Mouse (Mus musculus): ENCODE data around the gene Gtdc1. TPM values are rescaled to one million over a fixed set of nuclear protein-coding genes. Genes with fewer than 3 reads are reported as not detected.
A peak's percentile ranks its signal among the peaks of the same experiment; 100 is the strongest.

The Gtdc1 gene
- polyA plus RNA-seq, 1 experiment from 2014 or later = 24.8 TPM

- H3K4me2 ChIP-seq (ENCODE audit: low read length) = no peak overlapping the region
- DNase-seq = no peak
- no peaks in the 10 kb centered on the region for H3K4me1 ChIP-seq (ENCODE audit: control insufficient read depth, insufficient read depth, low read length)
- no peak overlapping the region for H3K4me3 ChIP-seq (replicated peaks; ENCODE audit: low read depth, low read length)
- no peak for ATAC-seq (ENCODE audit: low FRiP score, low TSS enrichment)
- no peak overlapping the region for H3K9ac ChIP-seq (replicated peaks; ENCODE audit: low read length)
- H3K27ac ChIP-seq (replicated peaks; ENCODE audit: low read depth, low read length) = no peak overlapping the region
- no peaks in the 10 kb centered on the region for H3K36me3 ChIP-seq (ENCODE audit: control insufficient read depth, insufficient read depth, low read length)
- H3K27me3 ChIP-seq (ENCODE audit: control insufficient read depth, insufficient read depth, low read length) = no peaks in the 10 kb centered on the region
- H3K9me3 ChIP-seq (ENCODE audit: control insufficient read depth, low read length) = no peaks in the 10 kb centered on the region
- WGBS = 93% methylated on average over 5 of the region's 5 CpGs
Observed at GRCm38 (mm10) chr2:44791134-44791533, 136.3 kb downstream of the Gtdc1 start.

GRCm38 (mm10) chr2:44782746-44783145 lies 144.7 kb downstream of the Gtdc1 start:
- H3K9ac ChIP-seq (replicated peaks; ENCODE audit: low read length) = no peak overlapping the region
- ATAC-seq (ENCODE audit: low FRiP score, low TSS enrichment) = no peak
- H3K36me3 ChIP-seq (ENCODE audit: control insufficient read depth, insufficient read depth, low read length) = no peaks in the 10 kb centered on the region
- H3K4me1 ChIP-seq (ENCODE audit: control insufficient read depth, insufficient read depth, low read length) = no peaks in the 10 kb centered on the region
- H3K4me2 ChIP-seq (ENCODE audit: low read length) = no peak overlapping the region
- H3K9me3 ChIP-seq (ENCODE audit: control insufficient read depth, low read length) = peaks cover 4% of the 10 kb centered on the region; the same call in 1 of the 2 replicates
- H3K27ac ChIP-seq (replicated peaks; ENCODE audit: low read depth, low read length) = no peak overlapping the region
- WGBS = 95% methylated on average over 4 of the region's 4 CpGs
- no peak overlapping the region for H3K4me3 ChIP-seq (replicated peaks; ENCODE audit: low read depth, low read length)
- H3K27me3 ChIP-seq (ENCODE audit: control insufficient read depth, insufficient read depth, low read length) = no peaks in the 10 kb centered on the region
- no peak for DNase-seq

DNA sequence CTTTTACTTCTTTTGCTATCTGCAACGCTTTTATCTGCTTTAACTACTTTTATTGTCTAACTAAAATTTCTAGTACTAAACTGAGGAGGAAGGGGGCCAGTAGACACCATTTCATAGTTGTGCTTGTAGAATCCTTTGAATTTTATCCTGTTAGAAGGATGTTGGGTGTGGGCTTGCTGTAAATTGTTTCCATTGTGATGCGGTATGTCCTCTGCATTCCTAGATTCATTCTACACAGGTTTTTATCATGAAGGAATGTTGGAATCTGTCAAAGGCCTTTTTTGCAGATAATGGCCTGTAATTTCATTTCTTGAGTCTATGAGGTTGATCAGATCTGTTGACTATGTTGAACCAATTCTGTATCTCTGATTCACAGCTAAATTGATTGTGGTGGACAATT lies 146.5 kb downstream of the Gtdc1 start:
- no peak overlapping the region for H3K4me3 ChIP-seq (replicated peaks; ENCODE audit: low read depth, low read length)
- no peaks in the 10 kb centered on the region for H3K4me1 ChIP-seq (ENCODE audit: control insufficient read depth, insufficient read depth, low read length)
- H3K9ac ChIP-seq (replicated peaks; ENCODE audit: low read length) = no peak overlapping the region
- WGBS = 97% methylated on average over 2 of the region's 2 CpGs
- H3K9me3 ChIP-seq (ENCODE audit: control insufficient read depth, low read length) = peaks cover 4% of the 10 kb centered on the region; the same call in 1 of the 2 replicates
- H3K4me2 ChIP-seq (ENCODE audit: low read length) = no peak overlapping the region
- no peaks in the 10 kb centered on the region for H3K27me3 ChIP-seq (ENCODE audit: control insufficient read depth, insufficient read depth, low read length)
- DNase-seq (no peak), ATAC-seq (ENCODE audit: low FRiP score, low TSS enrichment) (no peak)
- no peak overlapping the region for H3K27ac ChIP-seq (replicated peaks; ENCODE audit: low read depth, low read length)
- H3K36me3 ChIP-seq (ENCODE audit: control insufficient read depth, insufficient read depth, low read length) = no peaks in the 10 kb centered on the region

GRCm38 (mm10) chr2:44763898-44764297 lies 163.6 kb downstream of the Gtdc1 start:
- Histone ChIP-seq H3K4me2 (ENCODE audit: low read length) (no peak overlapping the region), H3K4me3 (replicated peaks; ENCODE audit: low read depth, low read length) (no peak overlapping the region), H3K27me3 (ENCODE audit: control insufficient read depth, insufficient read depth, low read length) (no peaks in the 10 kb centered on the region), H3K36me3 (ENCODE audit: control insufficient read depth, insufficient read depth, low read length) (no peaks in the 10 kb centered on the region), H3K27ac (replicated peaks; ENCODE audit: low read depth, low read length) (no peak overlapping the region), H3K9ac (replicated peaks; ENCODE audit: low read length) (no peak overlapping the region), H3K9me3 (ENCODE audit: control insufficient read depth, low read length) (no peaks in the 10 kb centered on the region), H3K4me1 (ENCODE audit: control insufficient read depth, insufficient read depth, low read length) (no peaks in the 10 kb centered on the region)
- 76% methylated on average over 1 of the region's 1 CpGs for WGBS
- ATAC-seq (ENCODE audit: low FRiP score, low TSS enrichment) (no peak), DNase-seq (no peak)

DNA sequence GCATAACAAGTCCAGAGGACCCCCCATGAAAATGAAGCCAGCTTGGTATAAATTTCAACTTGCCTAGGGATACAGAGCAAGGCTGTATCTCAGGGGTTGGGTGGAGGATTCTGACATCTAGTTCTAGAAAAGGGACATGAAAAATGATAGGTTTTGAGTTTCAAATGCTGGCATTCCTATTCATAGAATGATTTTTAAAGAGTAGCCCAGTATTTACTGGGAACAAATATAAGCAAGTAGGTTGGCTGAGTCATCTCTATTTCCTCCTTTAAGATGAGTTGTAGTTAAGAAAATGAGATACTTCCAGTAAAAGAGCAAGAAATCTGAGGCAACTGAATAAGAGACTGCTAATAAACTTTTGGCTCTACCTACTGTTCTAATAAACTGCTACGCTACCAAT lies 190.8 kb downstream of the Gtdc1 start:
- H3K4me3 ChIP-seq (replicated peaks; ENCODE audit: low read depth, low read length) = no peak overlapping the region
- no peaks in the 10 kb centered on the region for H3K4me1 ChIP-seq (ENCODE audit: control insufficient read depth, insufficient read depth, low read length)
- no peaks in the 10 kb centered on the region for H3K27me3 ChIP-seq (ENCODE audit: control insufficient read depth, insufficient read depth, low read length)
- no peak overlapping the region for H3K9ac ChIP-seq (replicated peaks; ENCODE audit: low read length)
- ATAC-seq (ENCODE audit: low FRiP score, low TSS enrichment) = no peak
- no peak overlapping the region for H3K4me2 ChIP-seq (ENCODE audit: low read length)
- 98% methylated on average over 1 of the region's 1 CpGs for WGBS
- DNase-seq = no peak
- H3K9me3 ChIP-seq (ENCODE audit: control insufficient read depth, low read length) = no peaks in the 10 kb centered on the region
- H3K27ac ChIP-seq (replicated peaks; ENCODE audit: low read depth, low read length) = no peak overlapping the region
- H3K36me3 ChIP-seq (ENCODE audit: control insufficient read depth, insufficient read depth, low read length) = no peaks in the 10 kb centered on the region

- no peaks in the 10 kb centered on the region for H3K27me3 ChIP-seq (ENCODE audit: control insufficient read depth, insufficient read depth, low read length)
- no peak for DNase-seq
- H3K4me2 ChIP-seq (ENCODE audit: low read length) = no peak overlapping the region
- no peak overlapping the region for H3K9ac ChIP-seq (replicated peaks; ENCODE audit: low read length)
- no peaks in the 10 kb centered on the region for H3K36me3 ChIP-seq (ENCODE audit: control insufficient read depth, insufficient read depth, low read length)
- ATAC-seq (ENCODE audit: low FRiP score, low TSS enrichment) = no peak
- H3K4me3 ChIP-seq (replicated peaks; ENCODE audit: low read depth, low read length) = no peak overlapping the region
- H3K9me3 ChIP-seq (ENCODE audit: control insufficient read depth, low read length) = no peaks in the 10 kb centered on the region
- no peak overlapping the region for H3K27ac ChIP-seq (replicated peaks; ENCODE audit: low read depth, low read length)
- no peaks in the 10 kb centered on the region for H3K4me1 ChIP-seq (ENCODE audit: control insufficient read depth, insufficient read depth, low read length)
Observed at GRCm38 (mm10) chr2:44721461-44721860, 206.0 kb downstream of the Gtdc1 start.

- Histone ChIP-seq H3K4me1 (ENCODE audit: control insufficient read depth, insufficient read depth, low read length) (no peaks in the 10 kb centered on the region), H3K9me3 (ENCODE audit: control insufficient read depth, low read length) (no peaks in the 10 kb centered on the region), H3K4me3 (replicated peaks; ENCODE audit: low read depth, low read length) (no peak overlapping the region), H3K27me3 (ENCODE audit: control insufficient read depth, insufficient read depth, low read length) (no peaks in the 10 kb centered on the region), H3K27ac (replicated peaks; ENCODE audit: low read depth, low read length) (peak overlapping the region; percentile 41; the same call in 1 of the 2 replicates), H3K36me3 (ENCODE audit: control insufficient read depth, insufficient read depth, low read length) (no peaks in the 10 kb centered on the region), H3K9ac (replicated peaks; ENCODE audit: low read length) (no peak overlapping the region), H3K4me2 (ENCODE audit: low read length) (no peak overlapping the region)
- no peak for ATAC-seq (ENCODE audit: low FRiP score, low TSS enrichment)
- DNase-seq = peak; percentile 27
- WGBS = 72% methylated on average over 4 of the region's 4 CpGs
Observed at GRCm38 (mm10) chr2:44705883-44706615, 221.4 kb downstream of the Gtdc1 start.

DNA sequence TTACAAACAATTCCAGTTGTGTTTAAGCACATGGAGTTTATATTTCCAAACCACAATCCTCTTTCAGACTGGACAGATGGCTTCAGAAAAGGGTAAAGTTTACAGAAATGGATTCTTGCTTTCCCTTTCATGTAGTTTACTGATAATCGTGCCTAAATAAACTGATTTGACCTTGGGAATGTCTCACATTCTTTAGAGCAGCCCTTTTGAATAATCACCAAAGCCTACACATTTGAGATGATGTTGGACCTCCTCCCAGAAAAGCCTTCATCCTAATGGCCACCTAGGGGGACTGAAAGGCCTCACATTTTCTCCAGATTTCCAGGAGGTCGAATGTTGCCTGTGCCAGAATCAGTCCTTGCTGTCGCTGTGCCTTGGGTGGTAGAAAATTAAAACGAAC lies 227.2 kb downstream of the Gtdc1 start:
- Histone ChIP-seq H3K4me3 (replicated peaks; ENCODE audit: low read depth, low read length) (no peak overlapping the region), H3K9me3 (ENCODE audit: control insufficient read depth, low read length) (no peaks in the 10 kb centered on the region), H3K9ac (replicated peaks; ENCODE audit: low read length) (no peak overlapping the region), H3K4me2 (ENCODE audit: low read length) (no peak overlapping the region), H3K27me3 (ENCODE audit: control insufficient read depth, insufficient read depth, low read length) (no peaks in the 10 kb centered on the region), H3K36me3 (ENCODE audit: control insufficient read depth, insufficient read depth, low read length) (no peaks in the 10 kb centered on the region), H3K27ac (replicated peaks; ENCODE audit: low read depth, low read length) (no peak overlapping the region), H3K4me1 (ENCODE audit: control insufficient read depth, insufficient read depth, low read length) (0 out of 2 replicates have a peak, but pooled peaks cover 6% of the 10 kb centered on the region)
- 59% methylated on average over 4 of the region's 4 CpGs for WGBS
- DNase-seq (no peak), ATAC-seq (ENCODE audit: low FRiP score, low TSS enrichment) (no peak)

DNA sequence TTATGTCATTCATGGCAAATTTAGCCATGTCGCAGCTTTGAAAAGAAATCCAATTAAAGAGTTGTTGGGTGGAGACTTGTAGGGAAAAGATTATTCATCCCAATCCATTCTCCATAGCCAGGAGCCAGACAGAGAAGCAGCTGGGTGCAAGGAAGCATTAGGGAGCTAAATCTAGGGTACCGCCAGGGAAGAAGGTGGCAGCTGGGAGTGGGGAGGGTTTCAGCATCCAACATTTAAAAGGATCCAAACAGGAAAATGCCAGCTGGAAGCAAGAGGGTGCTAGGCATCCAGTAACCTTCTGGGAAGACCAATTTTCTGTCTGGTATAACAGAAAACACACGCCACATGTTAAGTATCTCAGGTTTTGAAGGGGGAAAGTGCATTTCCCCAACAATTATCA lies 231.0 kb downstream of the Gtdc1 start:
- H3K27ac ChIP-seq (replicated peaks; ENCODE audit: low read depth, low read length) = no peak overlapping the region
- H3K4me1 ChIP-seq (ENCODE audit: control insufficient read depth, insufficient read depth, low read length) = 0 out of 2 replicates have a peak, but pooled peaks cover 6% of the 10 kb centered on the region
- 32% methylated on average over 3 of the region's 3 CpGs for WGBS
- DNase-seq (peak; percentile 27), ATAC-seq (ENCODE audit: low FRiP score, low TSS enrichment) (no peak)
- no peak overlapping the region for H3K9ac ChIP-seq (replicated peaks; ENCODE audit: low read length)
- no peaks in the 10 kb centered on the region for H3K27me3 ChIP-seq (ENCODE audit: control insufficient read depth, insufficient read depth, low read length)
- no peak overlapping the region for H3K4me2 ChIP-seq (ENCODE audit: low read length)
- no peaks in the 10 kb centered on the region for H3K36me3 ChIP-seq (ENCODE audit: control insufficient read depth, insufficient read depth, low read length)
- no peak overlapping the region for H3K4me3 ChIP-seq (replicated peaks; ENCODE audit: low read depth, low read length)
- no peaks in the 10 kb centered on the region for H3K9me3 ChIP-seq (ENCODE audit: control insufficient read depth, low read length)

Measured in midbrain, embryonic 14.5 days (tissue).